Mouse (Mus musculus): ENCODE results near the gene Doc2b.

DNA sequence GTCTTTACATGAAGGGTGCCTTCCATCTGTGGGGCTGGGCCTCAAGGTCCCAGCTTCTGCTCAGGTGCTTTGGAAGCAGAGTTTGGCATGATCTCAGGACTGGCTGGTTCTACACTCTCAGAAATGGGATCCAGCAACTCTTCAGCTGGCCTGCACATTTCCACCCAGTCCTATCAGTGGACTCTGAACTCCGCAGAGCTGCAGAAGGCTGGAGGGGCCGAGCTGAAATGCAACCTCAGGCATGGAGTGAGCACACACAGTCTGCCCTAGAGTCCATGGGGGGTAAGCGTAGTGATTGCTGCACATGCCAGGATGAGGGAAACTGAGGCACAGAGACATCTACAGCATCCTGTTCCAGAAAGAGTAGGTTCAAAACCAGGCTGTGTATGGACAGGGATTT, 14.7 kb upstream of the Doc2b start:
- no peak for TF ChIP-seq RCOR1 (conservative IDR thresholded peaks at IDR 0.05; ENCODE audit: low read depth, low read length)
- no peak for TF ChIP-seq CHD1 (IDR thresholded peaks at IDR 0.05; ENCODE audit: low read depth, low read length)
- no peak for TF ChIP-seq USF1 (IDR thresholded peaks at IDR 0.05; ENCODE audit: low read depth, low read length)
- no peak for TF ChIP-seq CTCF (conservative IDR thresholded peaks at IDR 0.05 in 1 of 2, IDR thresholded peaks at IDR 0.05 in 1 of 2; ENCODE audit: low read depth in 2 of 2, low read length in 2 of 2)
- no peak for TF ChIP-seq E2F4 (IDR thresholded peaks at IDR 0.05; ENCODE audit: insufficient replicate concordance, low read depth, low read length)
- TF ChIP-seq HCFC1 (IDR thresholded peaks at IDR 0.05; ENCODE audit: low read depth, low read length) = no peak
- TF ChIP-seq MAX (IDR thresholded peaks at IDR 0.05; ENCODE audit: low read length) = no peak
- no peak for TF ChIP-seq MYC (IDR thresholded peaks at IDR 0.05; ENCODE audit: low read depth, low read length)
- no peak for TF ChIP-seq JUND (conservative IDR thresholded peaks at IDR 0.05; ENCODE audit: low read depth, low read length)
